ENCODE assay signal across 8 mouse cellular contexts in the genomic region with DNA sequence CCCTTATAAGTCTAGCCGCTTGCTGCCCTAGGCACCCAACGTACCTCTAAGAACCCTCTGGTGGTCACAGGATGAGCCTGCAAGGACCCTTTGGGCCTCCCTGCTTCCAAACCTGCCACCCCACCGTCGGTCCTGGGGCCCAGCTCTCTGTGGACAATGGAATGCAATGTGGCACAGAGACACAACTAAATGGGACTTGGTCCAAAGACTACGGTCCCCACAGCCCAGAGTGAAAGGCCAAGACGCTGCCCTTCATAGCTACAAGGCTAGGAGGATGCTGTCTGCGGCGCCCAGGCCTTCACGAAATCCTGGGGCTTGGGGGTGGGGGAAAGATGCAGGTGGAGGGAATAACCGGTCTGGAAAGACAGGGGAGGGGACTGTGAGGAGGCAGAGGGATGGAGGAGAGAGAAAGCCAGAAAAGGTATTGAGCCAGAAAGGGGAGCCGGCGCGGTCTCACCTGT. TPM values are rescaled to one million over a fixed set of nuclear protein-coding genes. Genes with fewer than 3 reads are reported as not detected.
A peak's percentile ranks its signal among the peaks of the same experiment; 100 is the strongest.
DNase-seq lines count a peak whose midpoint lies in the region; ATAC-seq lines count a peak whose summit lies in the region.

No protein-coding gene starts in this region.

- no peak overlapping the region for H3K27ac ChIP-seq in lung, embryonic 16.5 days (ENCODE audit: low read length)
- H3K27ac ChIP-seq in hindbrain, embryonic 12.5 days, result peak overlapping the region; percentile 97
- peak overlapping the region; percentile 98 for H3K27ac ChIP-seq in midbrain, embryonic 14.5 days (replicated peaks; ENCODE audit: low read depth, low read length)

- peaks cover 19% of the 10 kb centered on the region for H3K27me3 ChIP-seq in lung, embryonic 16.5 days (ENCODE audit: control insufficient read depth, insufficient read depth, low read depth, low read length)
- H3K27me3 ChIP-seq in hindbrain, embryonic 12.5 days, result peaks cover 7% of the 10 kb centered on the region; the same call in 1 of the 2 replicates
- H3K27me3 ChIP-seq in midbrain, embryonic 14.5 days (ENCODE audit: control insufficient read depth, insufficient read depth, low read length), result no peaks in the 10 kb centered on the region

- H3K36me3 ChIP-seq in lung, embryonic 16.5 days (ENCODE audit: control insufficient read depth, insufficient read depth, low read length), result no peaks in the 10 kb centered on the region
- H3K36me3 ChIP-seq in hindbrain, embryonic 12.5 days, result peaks cover 28% of the 10 kb centered on the region
- H3K36me3 ChIP-seq in midbrain, embryonic 14.5 days (ENCODE audit: control insufficient read depth, insufficient read depth, low read length), result peaks cover 33% of the 10 kb centered on the region

- peak overlapping the region; percentile 43; the same call in 1 of the 2 replicates for H3K9ac ChIP-seq in lung, embryonic 16.5 days (ENCODE audit: low read length)
- peak overlapping the region; percentile 82 for H3K9ac ChIP-seq in hindbrain, embryonic 12.5 days
- peak overlapping the region; percentile 78 for H3K9ac ChIP-seq in midbrain, embryonic 14.5 days (replicated peaks; ENCODE audit: low read length)

- H3K9me3 ChIP-seq in lung, embryonic 16.5 days (ENCODE audit: control insufficient read depth, low read length), result no peaks in the 10 kb centered on the region
- no peaks in the 10 kb centered on the region for H3K9me3 ChIP-seq in hindbrain, embryonic 12.5 days (replicated peaks)
- no peaks in the 10 kb centered on the region for H3K9me3 ChIP-seq in midbrain, embryonic 14.5 days (ENCODE audit: control insufficient read depth, low read length)

- peak; percentile 11 to 49 for DNase-seq in adrenal gland, adult (ENCODE audit: inconsistent age in 2 of 2, low spot score in 1 of 2)
- DNase-seq in adrenal gland, adult 18-20 months (ENCODE audit: low spot score in 2 of 2), result no peak
- no peak for DNase-seq in lung, adult 18-20 months
- DNase-seq in midbrain, embryonic 14.5 days, result peak; percentile 68
- no peak for DNase-seq in natural killer cell, adult 2 months (ENCODE audit: low spot score in 2 of 2)
- no peak for DNase-seq in spleen, postnatal 36 days (ENCODE audit: low spot score in 2 of 2)

- WGBS in lung, embryonic 16.5 days, result 17% methylated on average over 13 of the region's 13 CpGs
- 13% methylated on average over 13 of the region's 13 CpGs for WGBS in hindbrain, embryonic 12.5 days
- WGBS in midbrain, embryonic 14.5 days, result 7% methylated on average over 13 of the region's 13 CpGs

- H3K4me2 ChIP-seq in lung, embryonic 16.5 days (ENCODE audit: low read depth, low read length), result peak overlapping the region; percentile 68
- H3K4me2 ChIP-seq in hindbrain, embryonic 12.5 days (replicated peaks), result peak overlapping the region; percentile 76
- peak overlapping the region; percentile 98 for H3K4me2 ChIP-seq in midbrain, embryonic 14.5 days (ENCODE audit: low read length)

- H3K4me3 ChIP-seq in lung, embryonic 16.5 days (ENCODE audit: low read length), result peak overlapping the region; percentile 46
- H3K4me3 ChIP-seq in hindbrain, embryonic 12.5 days, result peak overlapping the region; percentile 59
- peak overlapping the region; percentile 59 for H3K4me3 ChIP-seq in midbrain, embryonic 14.5 days (replicated peaks; ENCODE audit: low read depth, low read length)

- ATAC-seq in lung, embryonic 16.5 days (ENCODE audit: low read depth), result no peak
- ATAC-seq in hindbrain, embryonic 12.5 days (ENCODE audit: low FRiP score), result no peak; the same call in none of the 2 replicates
- no peak for ATAC-seq in midbrain, embryonic 14.5 days (ENCODE audit: low FRiP score, low TSS enrichment)

- H3K4me1 ChIP-seq in lung, embryonic 16.5 days (replicated peaks; ENCODE audit: control insufficient read depth, insufficient read depth, low read length), result peaks cover 24% of the 10 kb centered on the region
- peaks cover 59% of the 10 kb centered on the region for H3K4me1 ChIP-seq in hindbrain, embryonic 12.5 days
- peaks cover 44% of the 10 kb centered on the region for H3K4me1 ChIP-seq in midbrain, embryonic 14.5 days (ENCODE audit: control insufficient read depth, insufficient read depth, low read length)

RNA-seq across cellular contexts. Expression of a gene that starts 0.8 kb away (rescaled TPM):
- total RNA-seq in adrenal gland, adult 18-20 months (2021), result 1 to 10 TPM; 1.6 to 1.9 TPM
- polyA plus RNA-seq in lung, embryonic 16.5 days (2015; fragmentation: Nextera tagmentation; extraction: Ambion mirVana), result 1.6 TPM in 2 replicates
- 85.6 and 86.3 TPM in 2 replicates for polyA plus RNA-seq in hindbrain, embryonic 12.5 days (2016; fragmentation: Nextera tagmentation; extraction: Ambion mirVana)
- polyA plus RNA-seq in midbrain, embryonic 14.5 days (2014; fragmentation: Nextera tagmentation; extraction: Ambion mirVana), result 88.5 and 100.0 TPM in 2 replicates

RNA-seq across cellular contexts. Expression of a gene that starts 20.8 kb away (rescaled TPM):
- 10 to 100 TPM; 67.7 to 77.0 TPM for total RNA-seq in adrenal gland, adult 18-20 months (2021)
- polyA plus RNA-seq in lung, embryonic 16.5 days (2015; fragmentation: Nextera tagmentation; extraction: Ambion mirVana), result 31.5 and 34.8 TPM in 2 replicates
- 36.5 and 37.3 TPM in 2 replicates for polyA plus RNA-seq in hindbrain, embryonic 12.5 days (2016; fragmentation: Nextera tagmentation; extraction: Ambion mirVana)
- polyA plus RNA-seq in midbrain, embryonic 14.5 days (2014; fragmentation: Nextera tagmentation; extraction: Ambion mirVana), result 28.1 and 30.2 TPM in 2 replicates

RNA-seq across cellular contexts. Expression of a gene that starts 33.4 kb away (rescaled TPM):
- not detected for total RNA-seq in adrenal gland, adult 18-20 months (2021)
- not detected in 2 replicates for polyA plus RNA-seq in lung, embryonic 16.5 days (2015; fragmentation: Nextera tagmentation; extraction: Ambion mirVana)
- polyA plus RNA-seq in hindbrain, embryonic 12.5 days (2016; fragmentation: Nextera tagmentation; extraction: Ambion mirVana), result not detected in 2 replicates
- polyA plus RNA-seq in midbrain, embryonic 14.5 days (2014; fragmentation: Nextera tagmentation; extraction: Ambion mirVana), result not detected in 2 replicates

RNA-seq across cellular contexts. Expression of a gene that starts 53.3 kb away (rescaled TPM):
- total RNA-seq in adrenal gland, adult 18-20 months (2021), result 10 to 100 TPM; 18.8 to 20.3 TPM
- polyA plus RNA-seq in lung, embryonic 16.5 days (2015; fragmentation: Nextera tagmentation; extraction: Ambion mirVana), result 0.93 and 1.8 TPM in 2 replicates
- 5.7 and 9.6 TPM in 2 replicates for polyA plus RNA-seq in hindbrain, embryonic 12.5 days (2016; fragmentation: Nextera tagmentation; extraction: Ambion mirVana)
- 5.9 and 7.0 TPM in 2 replicates for polyA plus RNA-seq in midbrain, embryonic 14.5 days (2014; fragmentation: Nextera tagmentation; extraction: Ambion mirVana)

RNA-seq across cellular contexts. Expression of a gene that starts 58.4 kb away (rescaled TPM):
- 10 to 100 TPM; 41.7 to 60.2 TPM for total RNA-seq in adrenal gland, adult 18-20 months (2021)
- 79.1 and 79.3 TPM in 2 replicates for polyA plus RNA-seq in lung, embryonic 16.5 days (2015; fragmentation: Nextera tagmentation; extraction: Ambion mirVana)
- polyA plus RNA-seq in hindbrain, embryonic 12.5 days (2016; fragmentation: Nextera tagmentation; extraction: Ambion mirVana), result 89.5 and 95.8 TPM in 2 replicates
- 73.8 and 84.3 TPM in 2 replicates for polyA plus RNA-seq in midbrain, embryonic 14.5 days (2014; fragmentation: Nextera tagmentation; extraction: Ambion mirVana)

Comparison
In these comparisons a context has a peak if more than half of its experiments do, and no peak if none do; other contexts are left out.
1. DNase-seq: peak in adrenal gland, adult (2 of 2) and midbrain, embryonic 14.5 days (single experiment); none in adrenal gland, adult 18-20 months (0 of 2), lung, adult 18-20 months (0 of 2), natural killer cell, adult 2 months (0 of 2) and spleen, postnatal 36 days (0 of 2).
2. RNA of a gene that starts 0.8 kb away (polyA plus RNA-seq): 88.5 to 100.0 TPM in midbrain, embryonic 14.5 days and 85.6 to 86.3 TPM in hindbrain, embryonic 12.5 days; 1.6 TPM in lung, embryonic 16.5 days; every median in the first group is over 10 times any median in the second.
3. Peak in every context shown above with its lines, with median percentiles within 50 percentile points of each other: H3K4me2 ChIP-seq, H3K4me3 ChIP-seq and H3K9ac ChIP-seq.